Mouse (Mus musculus): ENCODE measurements at regions not wholly inside any gene's neighbourhood (a gene's known extent, or its start where the extent isn't known, plus 50 kb on each side); places are given as distances from the start of the nearest gene placed in this dataset.

GRCm38 (mm10) chr17:80840896-80841295 lies 103.5 kb upstream of the Tmem178 start:
- TF ChIP-seq CTCF (IDR thresholded peaks at IDR 0.05; ENCODE audit: borderline replicate concordance, insufficient read depth, low read length) (no peak), POLR2A (IDR thresholded peaks at IDR 0.05; ENCODE audit: low read depth, low read length) (no peak)
